Mouse (Mus musculus) embryonic facial prominence, embryonic 14.5 days (tissue): Measurements from ENCODE around the gene Tspan31. TPM values are rescaled to one million over a fixed set of nuclear protein-coding genes. Genes with fewer than 3 reads are reported as not detected.

Experiments
- ATAC-seq: fragments of 200-750 bp; cut with Nextera tagmentation; 2 replicates; pipeline ENCODE4 v1.8.0; 2017; ENCODE audit warnings: low read depth, moderate number of reproducible peaks, moderate TSS enrichment
- DNase-seq: peaks from one replicate; pipeline ENCODE4 v3.0.0-alpha.2; 2015; ENCODE audit warnings: low spot score
- H3K27ac ChIP-seq: fragments of 300-500 bp; sonication (generic); replicated peaks from 2 replicates; pipeline ENCODE4 v1.5.1; 2014; ENCODE audit warnings: low read depth, mild to moderate bottlenecking, low read length, moderate library complexity
- H3K27me3 ChIP-seq: fragments of 300-500 bp; sonication (generic); replicated peaks from 2 replicates; pipeline ENCODE4 v1.6.1; 2014; ENCODE audit warnings: low read length; ENCODE audit not compliant: control insufficient read depth, insufficient read depth
- H3K36me3 ChIP-seq: fragments of 300-500 bp; sonication (generic); 2 replicates; pipeline ENCODE4 v1.6.1; 2014; ENCODE audit warnings: low read length, mixed read lengths; ENCODE audit not compliant: control insufficient read depth, insufficient read depth
- H3K4me1 ChIP-seq: fragments of 300-500 bp; sonication (generic); 2 replicates; pipeline ENCODE4 v1.6.1; 2014; ENCODE audit warnings: antibody characterized with exemption, low read length; ENCODE audit not compliant: control insufficient read depth, insufficient read depth
- H3K4me2 ChIP-seq: fragments of 300-500 bp; sonication (generic); 2 replicates; pipeline ENCODE4 v1.6.1; 2014; ENCODE audit warnings: low read depth, mild to moderate bottlenecking, low read length, moderate library complexity, mixed read lengths
- H3K4me3 ChIP-seq: fragments of 300-500 bp; sonication (generic); 2 replicates; pipeline ENCODE4 v1.5.1; 2014; ENCODE audit warnings: low read depth, mild to moderate bottlenecking, low read length
- H3K9ac ChIP-seq: fragments of 300-500 bp; sonication (generic); 2 replicates; pipeline ENCODE4 v1.6.1; 2014; ENCODE audit warnings: low read depth, mild to moderate bottlenecking, low read length, moderate library complexity, mixed read lengths
- H3K9me3 ChIP-seq: fragments of 300-500 bp; sonication (generic); 2 replicates; pipeline ENCODE4 v1.6.1; 2016; ENCODE audit warnings: low read length; ENCODE audit not compliant: control insufficient read depth
- WGBS: fragments of 180-500 bp; shearing (Covaris S2); extraction: QIAGEN DNeasy Blood & Tissue Kit; methylation state at CpG from one replicate; pipeline ENCODE4 v1.1.7; 2014; 5-methylcytosine and 5-hydroxymethylcytosine counted together
- polyA plus RNA-seq: library from polyadenylated mRNA; unstranded; fragments of >200 nt; fragmentation: Nextera tagmentation; extraction: Ambion mirVana; gene quantifications from 2 replicates; pipeline ENCODE4 v1.2.1, GENCODE M21; 2014

The Tspan31 gene
- polyA plus RNA-seq, 1 experiment from 2014 or later: 51.8 TPM

GRCm38 (mm10) chr10:127058708-127059107 lies 11.4 kb downstream of the Tspan31 start:
- WGBS: 6% methylated on average over 8 of the region's 8 CpGs
- ATAC-seq: no peak; the same call in 1 of the 2 replicates

GRCm38 (mm10) chr10:127058161-127058560 lies 11.9 kb downstream of the Tspan31 start:
- peaks cover 25% of the 10 kb centered on the region for H3K36me3 ChIP-seq
- peaks cover 14% of the 10 kb centered on the region; the same call in 1 of the 2 replicates for H3K27me3 ChIP-seq
- ATAC-seq: peak; percentile 35
- under 1% methylated on average over 9 of the region's 9 CpGs for WGBS
- H3K4me1 ChIP-seq: peaks cover 7% of the 10 kb centered on the region; the same call in 1 of the 2 replicates
- no peak overlapping the region for H3K27ac ChIP-seq
- H3K4me3 ChIP-seq: peak overlapping the region; percentile 83
- H3K9ac ChIP-seq: no peak overlapping the region
- no peaks in the 10 kb centered on the region for H3K9me3 ChIP-seq
- DNase-seq: peak; percentile 82
- peak overlapping the region; percentile 96 for H3K4me2 ChIP-seq

More at GRCm38 (mm10) chr10:127058708-127059107, 11.4 kb downstream of the Tspan31 start:
- Histone ChIP-seq H3K9ac (peak overlapping the region; percentile 89), H3K4me3 (peak overlapping the region; percentile 83), H3K4me2 (peak overlapping the region; percentile 96), H3K27me3 (peaks cover 14% of the 10 kb centered on the region; the same call in 1 of the 2 replicates), H3K36me3 (peaks cover 25% of the 10 kb centered on the region), H3K9me3 (no peaks in the 10 kb centered on the region), H3K4me1 (peaks cover 7% of the 10 kb centered on the region; the same call in 1 of the 2 replicates), H3K27ac (no peak overlapping the region)
- DNase-seq: no peak

DNA sequence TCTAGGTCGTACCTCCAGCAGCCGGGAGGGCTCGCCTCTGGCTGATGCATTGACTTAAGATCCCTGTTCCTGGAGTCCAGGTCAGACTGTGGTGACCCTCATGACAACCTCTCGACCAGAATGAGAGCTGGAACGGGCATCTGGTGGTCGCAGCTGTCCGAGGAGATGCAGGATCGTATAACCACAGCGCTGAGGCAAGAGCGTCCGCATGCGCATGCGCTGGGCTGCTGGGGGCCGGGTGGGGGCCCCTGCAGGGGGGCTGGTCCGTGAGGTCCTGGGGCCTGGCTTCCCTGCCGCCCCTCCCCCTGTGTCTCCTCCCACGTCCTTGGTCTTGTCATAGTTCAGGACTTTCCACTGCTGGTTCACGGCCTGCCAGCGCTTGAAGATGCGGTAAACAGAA lies 13.6 kb downstream of the Tspan31 start:
- no peak for DNase-seq
- Histone ChIP-seq H3K27ac (no peak overlapping the region), H3K9me3 (no peaks in the 10 kb centered on the region), H3K27me3 (peaks cover 21% of the 10 kb centered on the region), H3K4me2 (no peak overlapping the region), H3K4me3 (no peak overlapping the region), H3K4me1 (peaks cover 4% of the 10 kb centered on the region; the same call in 1 of the 2 replicates), H3K9ac (no peak overlapping the region), H3K36me3 (peaks cover 25% of the 10 kb centered on the region)
- 78% methylated on average over 19 of the region's 20 CpGs for WGBS
- ATAC-seq: no peak

DNA sequence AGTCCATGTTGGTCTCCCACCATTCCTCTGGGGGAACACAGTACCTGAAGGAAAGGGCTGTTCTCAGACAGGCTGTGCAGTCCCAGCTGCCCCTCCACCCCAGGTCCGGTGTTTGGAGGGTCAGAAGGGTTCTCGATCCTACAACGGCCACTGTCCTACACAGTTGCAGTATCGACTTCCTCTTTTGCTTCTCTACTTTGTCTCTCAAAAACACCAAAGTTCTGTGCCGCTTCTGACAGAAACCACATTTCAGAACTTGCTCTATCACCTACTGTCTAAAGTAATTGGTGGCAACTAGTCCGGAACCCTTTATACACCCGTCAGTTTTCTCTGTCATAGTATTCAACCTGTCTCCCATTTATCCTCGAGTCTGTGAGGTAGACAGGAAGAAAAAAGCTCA lies 14.7 kb downstream of the Tspan31 start:
- ATAC-seq: no peak

DNA sequence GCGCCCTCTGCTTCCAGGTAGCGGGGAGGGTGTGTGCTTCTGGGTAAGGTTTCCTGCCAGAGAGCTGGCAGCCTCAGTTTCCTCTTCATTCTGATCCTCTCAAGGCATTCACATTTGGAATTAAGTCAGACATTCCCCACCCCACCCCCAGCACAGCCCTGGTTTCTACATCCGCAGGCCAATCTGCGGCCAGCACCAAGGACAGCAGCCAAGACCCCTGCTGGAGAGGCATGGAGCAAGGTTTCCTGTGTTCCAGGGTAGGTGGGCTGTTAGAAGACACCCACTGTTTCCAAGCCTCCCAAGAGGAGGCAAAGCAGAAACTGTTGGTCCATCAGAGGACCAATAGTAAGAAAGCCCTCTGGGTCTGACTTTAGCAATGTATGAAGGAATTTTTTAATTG lies 15.4 kb downstream of the Tspan31 start:
- peaks cover 30% of the 10 kb centered on the region for H3K27me3 ChIP-seq
- no peak overlapping the region for H3K4me2 ChIP-seq
- no peak for ATAC-seq
- no peak for DNase-seq
- H3K36me3 ChIP-seq: peaks cover 25% of the 10 kb centered on the region
- H3K4me3 ChIP-seq: no peak overlapping the region
- WGBS: 59% methylated on average over 4 of the region's 4 CpGs
- no peaks in the 10 kb centered on the region for H3K9me3 ChIP-seq
- H3K9ac ChIP-seq: no peak overlapping the region
- H3K4me1 ChIP-seq: peaks cover 4% of the 10 kb centered on the region; the same call in 1 of the 2 replicates
- H3K27ac ChIP-seq: no peak overlapping the region

More for the DNA sequence above, 14.7 kb downstream of the Tspan31 start:
- WGBS: 88% methylated on average over 8 of the region's 8 CpGs
- Histone ChIP-seq H3K9me3 (no peaks in the 10 kb centered on the region), H3K27me3 (peaks cover 25% of the 10 kb centered on the region), H3K4me1 (peaks cover 4% of the 10 kb centered on the region; the same call in 1 of the 2 replicates), H3K4me2 (no peak overlapping the region), H3K9ac (no peak overlapping the region), H3K27ac (no peak overlapping the region), H3K4me3 (no peak overlapping the region), H3K36me3 (peaks cover 25% of the 10 kb centered on the region)
- DNase-seq: no peak

- no peak overlapping the region for H3K4me3 ChIP-seq
- H3K9me3 ChIP-seq: no peaks in the 10 kb centered on the region
- 18% methylated on average over 9 of the region's 10 CpGs for WGBS
- H3K9ac ChIP-seq: no peak overlapping the region
- no peak overlapping the region for H3K4me2 ChIP-seq
- DNase-seq (no peak), ATAC-seq (no peak)
- H3K4me1 ChIP-seq: no peaks in the 10 kb centered on the region
- peaks cover 50% of the 10 kb centered on the region for H3K27me3 ChIP-seq
- peaks cover 1% of the 10 kb centered on the region; the same call in 1 of the 2 replicates for H3K36me3 ChIP-seq
- no peak overlapping the region for H3K27ac ChIP-seq
Measured at GRCm38 (mm10) chr10:127050119-127050474, 20.0 kb downstream of the Tspan31 start.

GRCm38 (mm10) chr10:127049395-127050118 lies 20.5 kb downstream of the Tspan31 start:
- no peaks in the 10 kb centered on the region for H3K4me1 ChIP-seq
- H3K9me3 ChIP-seq: no peaks in the 10 kb centered on the region
- peak overlapping the region; percentile 15 for H3K4me3 ChIP-seq
- no peak overlapping the region for H3K27ac ChIP-seq
- 5% methylated on average over 23 of the region's 29 CpGs for WGBS
- no peak overlapping the region for H3K9ac ChIP-seq
- DNase-seq: no peak
- peaks cover 6% of the 10 kb centered on the region; the same call in 1 of the 2 replicates for H3K36me3 ChIP-seq
- peak; percentile 24; the same call in 1 of the 2 replicates for ATAC-seq
- H3K4me2 ChIP-seq: peak overlapping the region; percentile 28; the same call in 1 of the 2 replicates
- H3K27me3 ChIP-seq: peaks cover 50% of the 10 kb centered on the region

GRCm38 (mm10) chr10:127048608-127049394 lies 21.3 kb downstream of the Tspan31 start:
- Histone ChIP-seq H3K27me3 (peaks cover 50% of the 10 kb centered on the region), H3K27ac (no peak overlapping the region), H3K4me1 (no peaks in the 10 kb centered on the region), H3K9me3 (no peaks in the 10 kb centered on the region), H3K4me3 (peak overlapping the region; percentile 15), H3K36me3 (peaks cover 6% of the 10 kb centered on the region; the same call in 1 of the 2 replicates), H3K4me2 (peak overlapping the region; percentile 28), H3K9ac (no peak overlapping the region)
- ATAC-seq (0 out of 2 replicates have a peak, but pooled peaks have one; percentile 8), DNase-seq (no peak)
- WGBS: 3% methylated on average over 35 of the region's 35 CpGs
